Mouse (Mus musculus) kidney, adult 2 months (tissue): Measurements from ENCODE around the gene Mb21d2.

Experiments
- CTCF ChIP-seq: fragments of 200-500 bp; conservative IDR thresholded peaks from 2 replicates; pipeline ENCODE4 v1.5.1; 2011; ENCODE audit warnings: low read depth, mild to moderate bottlenecking, control low read depth, low read length, moderate library complexity, mixed read lengths; ENCODE audit not compliant: insufficient read depth, insufficient read length
- POLR2A ChIP-seq: fragments of 200-500 bp; IDR thresholded peaks from one replicate; pipeline ENCODE4 v1.6.1; 2011; ENCODE audit warnings: low read depth, low read length, control low read depth

GRCm38 (mm10) chr16:28881787-28882186 is 47.7 kb downstream of the Mb21d2 start:
- TF ChIP-seq POLR2A (no peak), CTCF (no peak)
